Mouse (Mus musculus) liver, embryonic 14.5 days (tissue): ENCODE data around the gene Lin37.

Source experiments
- CTCF ChIP-seq: IDR thresholded peaks from 2 replicates; pipeline ENCODE4 v1.5.1; 2016; ENCODE audit warnings: antibody characterized with exemption, low read depth, control low read depth
- EP300 ChIP-seq: IDR thresholded peaks from 2 replicates; pipeline ENCODE4 v1.6.1; 2016; ENCODE audit warnings: antibody characterized with exemption, low read depth

DNA sequence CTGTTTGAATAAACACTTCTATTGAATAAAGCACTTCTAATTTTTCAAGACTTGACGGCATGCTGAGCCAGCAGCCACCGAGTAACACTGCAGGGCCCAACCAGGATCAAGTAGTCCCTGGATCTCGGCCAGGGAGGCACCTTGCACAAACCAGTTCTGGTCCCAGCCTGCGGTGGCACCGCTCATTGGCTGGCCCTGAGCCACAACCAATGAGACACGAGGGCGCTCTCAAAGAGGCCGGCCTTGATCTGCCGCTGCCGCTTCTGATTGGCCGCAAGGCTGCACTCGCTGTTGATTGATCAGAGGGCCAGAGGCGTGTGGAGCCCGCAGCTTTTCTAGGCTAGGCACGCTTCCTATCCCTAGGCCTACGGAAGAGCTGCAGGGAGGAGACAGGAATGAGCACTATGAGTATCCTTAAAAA is 40.3 kb upstream of the Lin37 start:
- TF ChIP-seq CTCF: no peak
- TF ChIP-seq EP300: no peak
